Mouse (Mus musculus): Measurements from ENCODE around the gene Pclaf. TPM values are rescaled to one million over a fixed set of nuclear protein-coding genes. Genes with fewer than 3 reads are reported as not detected.

Gene Pclaf
- polyA plus RNA-seq, 2 experiments, result 61.8 to 78.6 TPM

DNA sequence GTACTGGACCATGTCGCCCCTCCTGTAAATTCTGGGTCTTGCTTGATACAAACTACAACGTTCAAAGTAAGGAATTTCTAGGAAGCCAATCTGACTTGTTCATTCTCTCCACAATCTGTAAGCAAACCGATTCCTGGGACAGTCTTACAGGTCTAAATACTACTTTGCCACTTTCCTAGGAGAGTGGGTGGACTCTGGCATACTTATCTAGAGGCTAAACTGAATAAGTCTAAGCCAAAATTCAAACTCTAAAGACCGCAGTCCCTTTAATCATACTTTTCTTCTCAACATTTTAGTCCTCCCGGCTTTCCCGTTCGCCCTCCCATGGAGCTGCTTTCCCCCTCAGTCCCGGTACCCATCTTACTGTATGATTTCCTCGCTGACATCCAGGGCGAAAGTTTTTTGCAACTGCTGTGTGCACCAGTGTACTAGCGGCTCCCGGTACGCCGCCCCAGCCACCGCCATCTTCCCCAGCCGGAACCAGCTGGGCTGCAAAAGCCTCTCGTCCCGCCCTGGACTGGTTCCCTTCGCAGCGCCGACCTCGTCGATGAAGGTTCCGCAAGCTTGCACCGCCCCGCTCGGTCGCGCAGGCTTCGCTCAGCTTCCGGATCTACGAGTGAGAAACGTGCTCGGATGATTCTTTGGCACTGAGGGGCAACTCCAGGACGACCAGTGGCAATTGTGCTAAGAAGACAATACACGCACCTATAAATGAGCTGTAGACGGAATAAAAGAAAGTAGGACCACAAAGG is 5.3 kb upstream of the Pclaf start:
- peaks cover 0 to 5% of the 10 kb centered on the region in 2 experiments; a peak in 1 of 4 replicates for H3K4me1 ChIP-seq (replicated peaks; ENCODE audit: control insufficient read depth in 2 of 2, insufficient read depth in 2 of 2, low read length in 1 of 2)
- TF ChIP-seq EP300 (IDR thresholded peaks at IDR 0.05; ENCODE audit: low read depth), result 0 out of 2 replicates have a peak, but pooled peaks have one; percentile 4
- peak; percentile 47; the same call in 1 of the 2 replicates for TF ChIP-seq CTCF (IDR thresholded peaks at IDR 0.05; ENCODE audit: low read depth)
- peak overlapping the region; percentile 87 for H3K27ac ChIP-seq
- H3K4me3 ChIP-seq (ENCODE audit: insufficient read depth in 1 of 2, low read depth in 2 of 2, low read length in 2 of 2), result peak overlapping the region; percentile 83 to 87
- H3K9me3 ChIP-seq (ENCODE audit: control insufficient read depth, low read length), result no peaks in the 10 kb centered on the region
- DNase-seq (ENCODE audit: low read depth in 3 of 3, low spot score in 3 of 3) (peak; percentile 74 to 79 (median 75)), ATAC-seq (ENCODE audit: insufficient read depth) (peak; percentile 98)
- peaks cover 2% of the 10 kb centered on the region for H3K36me3 ChIP-seq (replicated peaks; ENCODE audit: control insufficient read depth, insufficient read depth, low read depth)
- H3K27me3 ChIP-seq (ENCODE audit: control insufficient read depth, insufficient read depth, low read length), result no peaks in the 10 kb centered on the region
- H3K4me2 ChIP-seq (ENCODE audit: low read depth), result peak overlapping the region; percentile 83
- H3K9ac ChIP-seq (replicated peaks), result peak overlapping the region; percentile 88
- under 1% methylated on average over 37 of the region's 37 CpGs for WGBS (ENCODE audit: insufficient replicate concordance)

DNA sequence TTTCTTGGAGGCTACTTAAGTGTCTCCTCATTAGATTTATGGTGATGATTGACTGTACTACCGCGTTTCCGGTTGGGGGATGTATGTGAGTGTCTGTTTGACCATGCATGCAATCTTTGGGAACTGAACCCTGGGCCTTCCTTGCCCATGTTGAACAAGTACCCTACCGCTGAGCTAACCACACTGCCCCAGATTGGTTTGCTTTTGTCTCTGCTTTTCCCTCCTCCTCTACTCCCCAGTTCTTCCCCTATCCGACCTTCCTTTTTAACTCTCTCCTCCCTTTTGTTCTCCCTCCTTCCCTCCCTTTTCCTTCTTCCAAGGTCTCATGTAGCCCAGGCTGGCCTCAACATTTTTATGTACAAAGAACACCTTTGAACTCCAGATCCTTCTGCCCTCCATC is 1.1 kb downstream of the Pclaf start:
- Histone ChIP-seq H3K4me1 (replicated peaks; ENCODE audit: control insufficient read depth in 2 of 2, insufficient read depth in 2 of 2, low read length in 1 of 2) (peaks cover 5 to 7% of the 10 kb centered on the region in 2 experiments; a peak in 3 of 4 replicates), H3K27ac (peak overlapping the region; percentile 2), H3K27me3 (ENCODE audit: control insufficient read depth, insufficient read depth, low read length) (no peaks in the 10 kb centered on the region), H3K4me3 (ENCODE audit: insufficient read depth in 1 of 2, low read depth in 2 of 2, low read length in 2 of 2) (peak overlapping the region; percentile 70 to 90), H3K36me3 (replicated peaks; ENCODE audit: control insufficient read depth, insufficient read depth, low read depth) (peaks cover 27% of the 10 kb centered on the region), H3K4me2 (ENCODE audit: low read depth) (peak overlapping the region; percentile 79), H3K9me3 (ENCODE audit: control insufficient read depth, low read length) (no peaks in the 10 kb centered on the region), H3K9ac (replicated peaks) (peak overlapping the region; percentile 86)
- 3% methylated on average over 5 of the region's 5 CpGs for WGBS (ENCODE audit: insufficient replicate concordance)
- TF ChIP-seq CTCF (IDR thresholded peaks at IDR 0.05; ENCODE audit: low read depth) (no peak), EP300 (IDR thresholded peaks at IDR 0.05; ENCODE audit: low read depth) (no peak)
- DNase-seq (ENCODE audit: low read depth in 3 of 3, low spot score in 3 of 3) (no peak), ATAC-seq (ENCODE audit: insufficient read depth) (no peak)

DNA sequence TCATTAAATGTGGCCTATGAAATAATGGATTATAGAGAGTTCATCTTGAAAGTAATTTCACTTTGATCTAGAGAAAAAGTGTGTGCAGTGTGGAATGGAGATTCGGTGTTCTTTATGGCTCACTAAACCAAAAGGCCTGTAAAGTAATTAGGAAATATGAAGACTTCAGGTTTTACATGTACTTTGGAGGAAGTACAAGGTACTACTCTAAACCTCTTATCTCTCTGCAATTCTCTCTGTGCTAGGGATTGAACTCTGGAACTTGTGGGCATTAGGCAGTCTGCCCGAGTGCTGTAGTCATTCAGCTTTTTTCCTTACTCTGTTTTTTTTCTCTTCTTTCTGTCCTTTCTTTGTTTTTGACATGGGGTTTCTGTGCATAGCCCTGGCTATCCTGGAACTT is 6.9 kb downstream of the Pclaf start:
- Histone ChIP-seq H3K4me1 (replicated peaks; ENCODE audit: control insufficient read depth in 2 of 2, insufficient read depth in 2 of 2, low read length in 1 of 2) (peaks cover 0 to 3% of the 10 kb centered on the region in 2 experiments; a peak in 1 of 4 replicates), H3K9ac (replicated peaks) (no peak overlapping the region), H3K9me3 (ENCODE audit: control insufficient read depth, low read length) (no peaks in the 10 kb centered on the region), H3K4me3 (ENCODE audit: insufficient read depth in 1 of 2, low read depth in 2 of 2, low read length in 2 of 2) (no peak overlapping the region), H3K4me2 (ENCODE audit: low read depth) (no peak overlapping the region), H3K27ac (no peak overlapping the region), H3K27me3 (ENCODE audit: control insufficient read depth, insufficient read depth, low read length) (no peaks in the 10 kb centered on the region), H3K36me3 (replicated peaks; ENCODE audit: control insufficient read depth, insufficient read depth, low read depth) (peaks cover 61% of the 10 kb centered on the region)
- 83% methylated on average over 2 of the region's 2 CpGs for WGBS (ENCODE audit: insufficient replicate concordance)
- TF ChIP-seq CTCF (IDR thresholded peaks at IDR 0.05; ENCODE audit: low read depth) (no peak), EP300 (IDR thresholded peaks at IDR 0.05; ENCODE audit: low read depth) (no peak)
- no peak for ATAC-seq (ENCODE audit: insufficient read depth)
- no peak for DNase-seq (ENCODE audit: low read depth in 3 of 3, low spot score in 3 of 3)

DNA sequence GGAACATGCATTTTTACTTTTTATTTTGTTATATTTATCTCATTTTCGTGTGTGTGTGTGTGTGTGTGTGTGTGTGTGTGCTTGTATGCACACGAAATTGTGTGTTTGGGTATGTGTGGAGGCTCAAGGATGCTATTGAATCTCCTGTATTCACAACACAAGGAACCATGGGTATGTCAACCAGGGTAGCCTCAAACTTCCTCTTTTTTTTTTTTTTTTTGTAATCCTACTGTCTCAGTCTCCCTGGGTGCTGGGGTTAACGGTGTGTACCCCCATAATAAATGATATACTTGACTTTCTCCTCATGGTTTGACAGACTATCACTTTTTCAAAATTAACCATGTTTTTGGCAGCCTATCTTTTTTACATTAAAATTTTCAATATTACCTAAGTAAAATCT is 12.8 kb downstream of the Pclaf start:
- no peaks in the 10 kb centered on the region for H3K9me3 ChIP-seq (ENCODE audit: control insufficient read depth, low read length)
- no peak overlapping the region for H3K9ac ChIP-seq (replicated peaks)
- no peak overlapping the region for H3K4me3 ChIP-seq (ENCODE audit: insufficient read depth in 1 of 2, low read depth in 2 of 2, low read length in 2 of 2)
- peaks cover 35% of the 10 kb centered on the region for H3K36me3 ChIP-seq (replicated peaks; ENCODE audit: control insufficient read depth, insufficient read depth, low read depth)
- H3K27me3 ChIP-seq (ENCODE audit: control insufficient read depth, insufficient read depth, low read length), result no peaks in the 10 kb centered on the region
- ATAC-seq (ENCODE audit: insufficient read depth) (no peak), DNase-seq (ENCODE audit: low read depth in 3 of 3, low spot score in 3 of 3) (no peak)
- peaks cover 0 to 1% of the 10 kb centered on the region in 2 experiments; a peak in 1 of 4 replicates for H3K4me1 ChIP-seq (replicated peaks; ENCODE audit: control insufficient read depth in 2 of 2, insufficient read depth in 2 of 2, low read length in 1 of 2)
- no peak overlapping the region for H3K4me2 ChIP-seq (ENCODE audit: low read depth)
- TF ChIP-seq EP300 (IDR thresholded peaks at IDR 0.05; ENCODE audit: low read depth) (no peak), CTCF (IDR thresholded peaks at IDR 0.05; ENCODE audit: low read depth) (no peak)
- H3K27ac ChIP-seq, result no peak overlapping the region
- 58% methylated on average over 3 of the region's 3 CpGs for WGBS (ENCODE audit: insufficient replicate concordance)

DNA sequence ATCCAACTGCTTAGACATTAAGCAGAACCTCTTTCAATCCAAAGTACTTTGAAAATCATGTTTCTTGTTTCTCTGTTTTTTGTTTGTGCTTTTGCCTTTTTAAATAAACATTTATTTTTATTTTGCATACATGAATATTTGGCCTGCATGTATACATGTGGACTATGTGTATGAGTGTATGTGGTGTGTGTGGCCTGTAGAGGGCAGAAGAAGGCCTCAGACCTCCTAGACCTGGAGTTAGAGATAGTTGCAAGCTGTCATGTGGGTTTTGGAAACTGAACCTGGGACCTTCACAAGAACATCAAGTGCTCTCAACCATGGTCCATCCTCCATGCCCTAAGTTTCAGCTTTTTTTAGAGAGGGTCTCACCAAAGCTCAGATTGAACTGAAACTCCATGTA is 13.4 kb downstream of the Pclaf start:
- peaks cover 31% of the 10 kb centered on the region for H3K36me3 ChIP-seq (replicated peaks; ENCODE audit: control insufficient read depth, insufficient read depth, low read depth)
- DNase-seq (ENCODE audit: low read depth in 3 of 3, low spot score in 3 of 3), result no peak
- no peak for ATAC-seq (ENCODE audit: insufficient read depth)

More for the DNA sequence above, 13.4 kb downstream of the Pclaf start:
- Histone ChIP-seq H3K9me3 (ENCODE audit: control insufficient read depth, low read length) (no peaks in the 10 kb centered on the region), H3K4me1 (replicated peaks; ENCODE audit: control insufficient read depth in 2 of 2, insufficient read depth in 2 of 2, low read length in 1 of 2) (peaks cover 0 to 5% of the 10 kb centered on the region in 2 experiments; a peak in 1 of 4 replicates), H3K27me3 (ENCODE audit: control insufficient read depth, insufficient read depth, low read length) (no peaks in the 10 kb centered on the region), H3K9ac (replicated peaks) (no peak overlapping the region), H3K4me3 (ENCODE audit: insufficient read depth in 1 of 2, low read depth in 2 of 2, low read length in 2 of 2) (no peak overlapping the region), H3K27ac (no peak overlapping the region), H3K4me2 (ENCODE audit: low read depth) (no peak overlapping the region)
- peak; percentile 63 for TF ChIP-seq CTCF (IDR thresholded peaks at IDR 0.05; ENCODE audit: low read depth)
- no peak for TF ChIP-seq EP300 (IDR thresholded peaks at IDR 0.05; ENCODE audit: low read depth)
